In genomic region chr6:116635251-116636180, GRCm38 (mm10) we compare ENCODE assay signal across 8 mouse cellular contexts. TPM values are rescaled to one million over a fixed set of nuclear protein-coding genes. Genes with fewer than 3 reads are reported as not detected.
DNase-seq lines count a peak whose midpoint lies in the region; ATAC-seq and TF ChIP-seq lines count a peak whose summit lies in the region.

No protein-coding gene starts in this region.

- peaks cover 8% of the 10 kb centered on the region; the same call in 1 of the 2 replicates for H3K36me3 ChIP-seq in hindbrain, postnatal 0 days (ENCODE audit: insufficient read depth, low read length)
- peaks cover 70% of the 10 kb centered on the region for H3K36me3 ChIP-seq in hindbrain, embryonic 10.5 days
- H3K36me3 ChIP-seq in lung, embryonic 14.5 days (ENCODE audit: insufficient read depth): no peaks in the 10 kb centered on the region

- no peaks in the 10 kb centered on the region for H3K9me3 ChIP-seq in hindbrain, postnatal 0 days (ENCODE audit: low read length)
- H3K9me3 ChIP-seq in hindbrain, embryonic 10.5 days: no peaks in the 10 kb centered on the region
- no peaks in the 10 kb centered on the region for H3K9me3 ChIP-seq in lung, embryonic 14.5 days (ENCODE audit: low read depth, low read length)

- no peaks in the 10 kb centered on the region for H3K4me1 ChIP-seq in hindbrain, postnatal 0 days (ENCODE audit: insufficient read depth, low read length)
- H3K4me1 ChIP-seq in hindbrain, embryonic 10.5 days (replicated peaks): no peaks in the 10 kb centered on the region
- H3K4me1 ChIP-seq in lung, embryonic 14.5 days (ENCODE audit: insufficient read depth): no peaks in the 10 kb centered on the region

- H3K27ac ChIP-seq in hindbrain, postnatal 0 days: 0 out of 2 replicates have a peak overlapping the region, but pooled peaks have one; percentile 2
- H3K27ac ChIP-seq in hindbrain, embryonic 10.5 days: no peak overlapping the region
- H3K27ac ChIP-seq in lung, embryonic 14.5 days (ENCODE audit: low read depth): peak overlapping the region; percentile 91

- no peak for DNase-seq in hindbrain, postnatal 0 days (ENCODE audit: low spot score)
- no peak for DNase-seq in hindbrain, embryonic 10.5 days (ENCODE audit: low spot score)
- DNase-seq in gastrocnemius, postnatal 14 days: peak; percentile 53
- DNase-seq in kidney, adult 8-10 months: peak; percentile 80 to 86
- peak; percentile 82 for DNase-seq in lung, embryonic 14.5 days
- DNase-seq in spleen, postnatal 36 days (ENCODE audit: low spot score in 2 of 2): no peak
- DNase-seq in cerebellum, adult 9-11 months: no peak

- no peak overlapping the region for H3K4me3 ChIP-seq in hindbrain, postnatal 0 days (ENCODE audit: low read length)
- H3K4me3 ChIP-seq in hindbrain, embryonic 10.5 days: no peak overlapping the region
- H3K4me3 ChIP-seq in lung, embryonic 14.5 days (ENCODE audit: low read depth, low read length): no peak overlapping the region

- intact Hi-C loops in gastrocnemius, postnatal 14 days (cut with DNase I; ENCODE audit: low total_unique reads): no loop called here

- H3K9ac ChIP-seq in hindbrain, postnatal 0 days (replicated peaks; ENCODE audit: low read length): no peak overlapping the region
- H3K9ac ChIP-seq in lung, embryonic 14.5 days: no peak overlapping the region

- ATAC-seq in hindbrain, postnatal 0 days: 0 out of 2 replicates have a peak, but pooled peaks have one; percentile 13
- ATAC-seq in lung, embryonic 14.5 days (ENCODE audit: insufficient read depth): peak; percentile 93
- ATAC-seq in monocyte, adult 5-6 weeks (replicated peaks; ENCODE audit: insufficient number of reproducible peaks, low FRiP score, low TSS enrichment, poor library complexity, severe bottlenecking): no peak

- TF ChIP-seq CTCF in hindbrain, postnatal 0 days (IDR thresholded peaks at IDR 0.05; ENCODE audit: low read depth): no peak
- TF ChIP-seq CTCF in lung, embryonic 14.5 days (IDR thresholded peaks at IDR 0.05; ENCODE audit: low read depth): no peak

- H3K4me2 ChIP-seq in hindbrain, postnatal 0 days (ENCODE audit: low read depth, low read length): no peak overlapping the region
- H3K4me2 ChIP-seq in lung, embryonic 14.5 days: no peak overlapping the region

- 67% methylated on average over 10 of the region's 10 CpGs for WGBS in hindbrain, postnatal 0 days
- 73% methylated on average over 10 of the region's 10 CpGs for WGBS in hindbrain, embryonic 10.5 days
- WGBS in lung, embryonic 14.5 days: 32% methylated on average over 10 of the region's 10 CpGs

- H3K27me3 ChIP-seq in hindbrain, postnatal 0 days (ENCODE audit: insufficient read depth, low read length): no peaks in the 10 kb centered on the region
- no peaks in the 10 kb centered on the region for H3K27me3 ChIP-seq in hindbrain, embryonic 10.5 days (ENCODE audit: insufficient read depth, poor library complexity, severe bottlenecking)
- no peaks in the 10 kb centered on the region for H3K27me3 ChIP-seq in lung, embryonic 14.5 days (ENCODE audit: insufficient read depth, low read length)

RNA-seq across cellular contexts. Expression of gene Zfp422, which starts 6.7 kb away (rescaled TPM):
- 50.8 and 52.0 TPM in 2 replicates for total RNA-seq in hindbrain, postnatal 0 days (2014; rRNA removed)
- polyA plus RNA-seq in hindbrain, postnatal 0 days (2015; fragmentation: Nextera tagmentation; extraction: Ambion mirVana): 97.1 and 101 TPM in 2 replicates
- 255 and 278 TPM in 2 replicates for polyA plus RNA-seq in hindbrain, embryonic 10.5 days (2016; fragmentation: Nextera tagmentation; extraction: Ambion mirVana)
- total RNA-seq in gastrocnemius, postnatal 14 days (2021): 10 to 100 TPM; 12.6 to 14.8 TPM
- 181 and 186 TPM in 2 replicates for polyA plus RNA-seq in lung, embryonic 14.5 days (2014; fragmentation: Nextera tagmentation; extraction: Ambion mirVana)
- 10.3 to 14.1 TPM (median 11.5 TPM) in 3 replicates for total RNA-seq in monocyte, adult 5-6 weeks (2017)

RNA-seq across cellular contexts. Expression of gene Depp1, which starts 14.9 kb away (rescaled TPM):
- total RNA-seq in hindbrain, postnatal 0 days (2014; rRNA removed): 6.8 and 27.5 TPM in 2 replicates
- 4.2 and 4.8 TPM in 2 replicates for polyA plus RNA-seq in hindbrain, postnatal 0 days (2015; fragmentation: Nextera tagmentation; extraction: Ambion mirVana)
- polyA plus RNA-seq in hindbrain, embryonic 10.5 days (2016; fragmentation: Nextera tagmentation; extraction: Ambion mirVana): 14.7 and 16.1 TPM in 2 replicates
- 10 to 100 TPM in 1 of 2 experiments, 1 to 10 TPM in 1; 7.4 to 43.8 TPM for total RNA-seq in gastrocnemius, postnatal 14 days (2021)
- polyA plus RNA-seq in lung, embryonic 14.5 days (2014; fragmentation: Nextera tagmentation; extraction: Ambion mirVana): 23.5 and 24.0 TPM in 2 replicates
- 0.38 TPM in 1 of 3 replicates, not detected in the others for total RNA-seq in monocyte, adult 5-6 weeks (2017)

RNA-seq across cellular contexts. Expression of gene Rassf4, which starts 38.2 kb away (rescaled TPM):
- total RNA-seq in hindbrain, postnatal 0 days (2014; rRNA removed): 18.2 and 37.1 TPM in 2 replicates
- 29.4 and 32.1 TPM in 2 replicates for polyA plus RNA-seq in hindbrain, postnatal 0 days (2015; fragmentation: Nextera tagmentation; extraction: Ambion mirVana)
- 60.9 and 61.9 TPM in 2 replicates for polyA plus RNA-seq in hindbrain, embryonic 10.5 days (2016; fragmentation: Nextera tagmentation; extraction: Ambion mirVana)
- total RNA-seq in gastrocnemius, postnatal 14 days (2021): 1 to 10 TPM; 5.1 to 5.2 TPM
- polyA plus RNA-seq in lung, embryonic 14.5 days (2014; fragmentation: Nextera tagmentation; extraction: Ambion mirVana): 5.1 and 5.6 TPM in 2 replicates
- 124 to 138 TPM (median 133 TPM) in 3 replicates for total RNA-seq in monocyte, adult 5-6 weeks (2017)

RNA-seq across cellular contexts. Expression of gene Olfr215, which starts 51.5 kb away (rescaled TPM):
- total RNA-seq in hindbrain, postnatal 0 days (2014; rRNA removed): not detected in 2 replicates
- not detected in 2 replicates for polyA plus RNA-seq in hindbrain, postnatal 0 days (2015; fragmentation: Nextera tagmentation; extraction: Ambion mirVana)
- polyA plus RNA-seq in hindbrain, embryonic 10.5 days (2016; fragmentation: Nextera tagmentation; extraction: Ambion mirVana): not detected in 2 replicates
- not detected for total RNA-seq in gastrocnemius, postnatal 14 days (2021)
- polyA plus RNA-seq in lung, embryonic 14.5 days (2014; fragmentation: Nextera tagmentation; extraction: Ambion mirVana): not detected in 2 replicates
- not detected in 3 replicates for total RNA-seq in monocyte, adult 5-6 weeks (2017)

Comparison
In these comparisons a context has a peak if more than half of its experiments do, and no peak if none do; other contexts are left out.
1. DNase-seq: peak in gastrocnemius, postnatal 14 days (single experiment), kidney, adult 8-10 months (2 of 2) and lung, embryonic 14.5 days (single experiment); none in hindbrain, postnatal 0 days (single experiment), hindbrain, embryonic 10.5 days (single experiment), spleen, postnatal 36 days (0 of 2) and cerebellum, adult 9-11 months (single experiment).